Mouse (Mus musculus) small intestine, adult 2 months (tissue): ENCODE measurements around the gene Greb1.
A peak's percentile ranks its signal among the peaks of the same experiment; 100 is the strongest.

Experiments
- CTCF ChIP-seq: fragments of 200-500 bp; IDR thresholded peaks from 2 replicates; pipeline ENCODE4 v1.5.1; 2012; ENCODE audit warnings: low read depth, mild to moderate bottlenecking, control low read depth, inconsistent platforms, low read length, moderate library complexity, mixed read lengths; ENCODE audit not compliant: insufficient replicate concordance, insufficient read length; ENCODE audit errors: extremely low read depth
- POLR2A ChIP-seq: fragments of 200-500 bp; IDR thresholded peaks from 2 replicates; pipeline ENCODE4 v1.6.1; 2012; ENCODE audit warnings: low read depth, mild to moderate bottlenecking, control low read depth, inconsistent platforms, low read length, moderate library complexity

- TF ChIP-seq CTCF: peak; percentile 39; the same call in 1 of the 2 replicates
- TF ChIP-seq POLR2A: no peak
Observed at GRCm38 (mm10) chr12:16829785-16830184, 29.1 kb upstream of the Greb1 start.
